Mouse (Mus musculus): Measurements from ENCODE around the gene Cntnap2.

DNA sequence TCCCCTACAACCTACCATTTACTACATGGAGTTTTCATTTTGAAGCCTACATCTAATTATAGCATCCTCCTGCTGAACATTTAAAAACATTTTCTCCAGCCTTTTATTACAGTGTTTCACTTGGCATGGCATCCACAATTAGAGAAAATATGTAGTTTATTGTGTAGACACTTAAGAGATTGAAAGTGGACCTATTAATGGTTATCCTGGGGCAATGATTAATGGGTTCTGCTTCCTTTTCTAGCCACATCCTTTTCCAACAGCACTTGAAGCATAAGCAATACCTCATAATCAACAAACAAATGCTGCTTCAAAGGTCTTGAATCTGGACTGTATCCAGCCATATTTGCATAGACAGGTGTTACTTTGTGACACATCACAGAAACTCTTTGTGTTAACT lies 1360.7 kb downstream of the Cntnap2 start:
- TF ChIP-seq CTCF (conservative IDR thresholded peaks at IDR 0.05; ENCODE audit: low read length) (no peak), NANOG (IDR thresholded peaks at IDR 0.05; ENCODE audit: borderline replicate concordance, low read length) (no peak)
